Mouse (Mus musculus) MN1 (cell line): Measurements from ENCODE around the gene Mtln.

ENCODE experiments used
- DNase-seq: peaks from one replicate; pipeline ENCODE4 v3.0.0-alpha.2; 2016; ENCODE audit warnings: low spot score

The Mtln gene

GRCm38 (mm10) chr2:127791919-127792603 lies at the start of gene Mtln:
Gene Mtln, minus strand, starts transcription at chr2:127792488.
- peak; percentile 91 for DNase-seq

- no peak for DNase-seq
Observed at GRCm38 (mm10) chr2:127841402-127841801, 49.1 kb upstream of the Mtln start.

GRCm38 (mm10) chr2:127839425-127839824 lies 47.1 kb upstream of the Mtln start:
- DNase-seq, result no peak

- no peak for DNase-seq
Observed at GRCm38 (mm10) chr2:127838576-127838975, 46.3 kb upstream of the Mtln start, which contains the start of gene Acoxl. Gene Acoxl, plus strand, starts transcription at chr2:127838876.

- DNase-seq, result peak; percentile 66
Observed at GRCm38 (mm10) chr2:127832833-127833190, 40.5 kb upstream of the Mtln start.

- DNase-seq, result no peak
Observed at GRCm38 (mm10) chr2:127832103-127832832, 40.0 kb upstream of the Mtln start.

GRCm38 (mm10) chr2:127831401-127832102 lies 39.3 kb upstream of the Mtln start, which contains the start of gene Bub1:
Gene Bub1, minus strand, starts transcription at chr2:127831865.
- peak; percentile 94 for DNase-seq

- no peak for DNase-seq
Observed at GRCm38 (mm10) chr2:127789651-127790270, 2.5 kb downstream of the Mtln start.

GRCm38 (mm10) chr2:127789138-127789537 lies 3.1 kb downstream of the Mtln start:
- no peak for DNase-seq

- peak; percentile 85 for DNase-seq
Observed at GRCm38 (mm10) chr2:127788440-127789116, 3.7 kb downstream of the Mtln start, which contains the start of gene Nphp1. Gene Nphp1, minus strand, starts transcription at chr2:127788897.

- DNase-seq, result no peak
Observed at GRCm38 (mm10) chr2:127787226-127787625, 5.1 kb downstream of the Mtln start.

GRCm38 (mm10) chr2:127778451-127778850 lies 13.8 kb downstream of the Mtln start:
- no peak for DNase-seq

GRCm38 (mm10) chr2:127775013-127775412 lies 17.3 kb downstream of the Mtln start:
- no peak for DNase-seq

- DNase-seq, result no peak
Observed at GRCm38 (mm10) chr2:127774578-127774941, 17.7 kb downstream of the Mtln start.

- DNase-seq, result no peak
Observed at GRCm38 (mm10) chr2:127773938-127774577, 18.2 kb downstream of the Mtln start.

GRCm38 (mm10) chr2:127761587-127761986 lies 30.7 kb downstream of the Mtln start:
- no peak for DNase-seq

GRCm38 (mm10) chr2:127760429-127761000 lies 31.8 kb downstream of the Mtln start:
- DNase-seq, result no peak

- no peak for DNase-seq
Observed at GRCm38 (mm10) chr2:127760014-127760413, 32.3 kb downstream of the Mtln start.

GRCm38 (mm10) chr2:127759157-127759880 lies 33.0 kb downstream of the Mtln start:
- no peak for DNase-seq

- no peak for DNase-seq
Observed at GRCm38 (mm10) chr2:127757171-127757570, 35.1 kb downstream of the Mtln start.
